Mouse (Mus musculus) olfactory bulb, adult 2 months (tissue): Measurements from ENCODE around the gene AC124108.1. TPM values are rescaled to one million over a fixed set of nuclear protein-coding genes. Genes with fewer than 3 reads are reported as not detected.

ENCODE experiments used
- H3K27ac ChIP-seq: fragments of 200-500 bp; 2 replicates; pipeline ENCODE4 v1.5.1; 2012; ENCODE audit warnings: low read depth, low read length; ENCODE audit not compliant: insufficient read depth
- H3K4me1 ChIP-seq: fragments of 200-500 bp; 2 replicates; pipeline ENCODE4 v1.6.1; 2012; ENCODE audit warnings: low read length; ENCODE audit not compliant: control insufficient read depth, insufficient read depth
- H3K4me3 ChIP-seq: fragments of 200-500 bp; 2 replicates; pipeline ENCODE4 v1.5.1; 2012; ENCODE audit warnings: mild to moderate bottlenecking, low read depth, low read length, moderate library complexity; ENCODE audit not compliant: insufficient read depth
- CTCF ChIP-seq: fragments of 200-500 bp; IDR thresholded peaks from 2 replicates; pipeline ENCODE4 v1.5.1; 2012; ENCODE audit warnings: low read depth, mild to moderate bottlenecking, low read length, moderate library complexity; ENCODE audit not compliant: insufficient read depth
- POLR2A ChIP-seq: fragments of 200-500 bp; IDR thresholded peaks from 2 replicates; pipeline ENCODE4 v1.6.1; 2012; ENCODE audit warnings: mild to moderate bottlenecking, low read depth, low read length, moderate library complexity; ENCODE audit not compliant: insufficient read depth
- WGBS: fragments of 180-500 bp; shearing (Covaris S2); methylation state at CpG from one replicate; pipeline ENCODE4 v1.1.7; 2018; 5-methylcytosine and 5-hydroxymethylcytosine counted together
- polyA plus RNA-seq: library from polyadenylated mRNA; stranded (reverse); fragments of >200 nt; gene quantifications from 2 replicates; pipeline ENCODE4 v1.2.4, GENCODE M21; 2012; ENCODE audit warnings: low replicate concordance; ENCODE audit not compliant: missing spikeins, insufficient read depth, insufficient read length

The AC124108.1 gene
- polyA plus RNA-seq, 1 experiment: not detected

GRCm38 (mm10) chr1:132229667-132230066, 38.4 kb downstream of the AC124108.1 start, which contains the start of gene Gm10188:
TSS of gene Gm10188 (minus strand) at chr1:132229767.
- TF ChIP-seq POLR2A (no peak), CTCF (no peak)
- WGBS: 91% methylated on average over 3 of the region's 3 CpGs
- H3K4me1 ChIP-seq: peaks cover 7% of the 10 kb centered on the region; the same call in 1 of the 2 replicates
- H3K4me3 ChIP-seq: no peak within 1 kb of the TSS
- no peak within 1 kb of the TSS for H3K27ac ChIP-seq

- no peak overlapping the region for H3K4me3 ChIP-seq
- WGBS: 39% methylated on average over 7 of the region's 7 CpGs
- TF ChIP-seq CTCF: no peak
- no peak for TF ChIP-seq POLR2A
- no peak overlapping the region for H3K27ac ChIP-seq
- peaks cover 10% of the 10 kb centered on the region for H3K4me1 ChIP-seq
These were observed 40.4 kb downstream of the AC124108.1 start for GRCm38 (mm10) chr1:132231470-132232274.

GRCm38 (mm10) chr1:132233566-132233965, 42.3 kb downstream of the AC124108.1 start:
- peaks cover 10% of the 10 kb centered on the region for H3K4me1 ChIP-seq
- no peak overlapping the region for H3K27ac ChIP-seq
- WGBS: 51% methylated on average over 12 of the region's 12 CpGs
- no peak overlapping the region for H3K4me3 ChIP-seq
- TF ChIP-seq POLR2A (no peak), CTCF (0 out of 2 replicates have a peak, but pooled peaks have one; percentile 19)

- WGBS: 73% methylated on average over 9 of the region's 9 CpGs
- Histone ChIP-seq H3K4me1 (peaks cover 10% of the 10 kb centered on the region), H3K4me3 (no peak overlapping the region), H3K27ac (no peak overlapping the region)
- no peak for TF ChIP-seq POLR2A
- TF ChIP-seq CTCF: no peak
These were observed 43.6 kb downstream of the AC124108.1 start for GRCm38 (mm10) chr1:132234757-132235273.

- H3K27ac ChIP-seq: no peak overlapping the region
- no peak for TF ChIP-seq POLR2A
- TF ChIP-seq CTCF: peak; percentile 45
- no peak overlapping the region for H3K4me3 ChIP-seq
- WGBS: 23% methylated on average over 6 of the region's 6 CpGs
- peaks cover 3% of the 10 kb centered on the region for H3K4me1 ChIP-seq
These were observed 46.4 kb downstream of the AC124108.1 start for GRCm38 (mm10) chr1:132237585-132238159.

GRCm38 (mm10) chr1:132245010-132245409, 53.8 kb downstream of the AC124108.1 start:
- TF ChIP-seq POLR2A (no peak), CTCF (no peak)
- no peaks in the 10 kb centered on the region for H3K4me1 ChIP-seq
- 86% methylated on average over 5 of the region's 5 CpGs for WGBS

GRCm38 (mm10) chr1:132246137-132246536, 54.9 kb downstream of the AC124108.1 start:
- 61% methylated on average over 6 of the region's 6 CpGs for WGBS

More at GRCm38 (mm10) chr1:132245010-132245409, 53.8 kb downstream of the AC124108.1 start:
- Histone ChIP-seq H3K27ac (no peak overlapping the region), H3K4me3 (no peak overlapping the region)

GRCm38 (mm10) chr1:132246641-132247040, 55.4 kb downstream of the AC124108.1 start:
- no peak overlapping the region for H3K27ac ChIP-seq
- no peak overlapping the region for H3K4me3 ChIP-seq
- no peaks in the 10 kb centered on the region for H3K4me1 ChIP-seq
- no peak for TF ChIP-seq POLR2A
- TF ChIP-seq CTCF: no peak
- 91% methylated on average over 4 of the region's 4 CpGs for WGBS

More at GRCm38 (mm10) chr1:132246137-132246536, 54.9 kb downstream of the AC124108.1 start:
- no peak for TF ChIP-seq CTCF
- TF ChIP-seq POLR2A: no peak
- no peak overlapping the region for H3K4me3 ChIP-seq
- H3K27ac ChIP-seq: no peak overlapping the region
- no peaks in the 10 kb centered on the region for H3K4me1 ChIP-seq

- TF ChIP-seq POLR2A (no peak), CTCF (no peak)
- 91% methylated on average over 6 of the region's 6 CpGs for WGBS
These were observed 63.2 kb downstream of the AC124108.1 start for GRCm38 (mm10) chr1:132254467-132254866.

More at GRCm38 (mm10) chr1:132254467-132254866, 63.2 kb downstream of the AC124108.1 start:
- H3K4me3 ChIP-seq: no peak overlapping the region
- no peaks in the 10 kb centered on the region for H3K4me1 ChIP-seq
- no peak overlapping the region for H3K27ac ChIP-seq

Other genes with a start within 250 kb of the AC124108.1 start
- not detected in 2 replicates for gene Slc45a3, start 228.5 kb upstream of the AC124108.1 start, polyA plus RNA-seq
- gene Elk4, start 183.8 kb upstream of the AC124108.1 start, polyA plus RNA-seq: not detected in 2 replicates
- not detected in 2 replicates for gene Mfsd4a, start 123.4 kb upstream of the AC124108.1 start, polyA plus RNA-seq
- not detected in 2 replicates for gene Cdk18, start 51.8 kb upstream of the AC124108.1 start, polyA plus RNA-seq
- gene Lemd1, start within 50 bp of the AC124108.1 start, polyA plus RNA-seq: not detected in 2 replicates
- not detected in 2 replicates for gene Gm10188, start 38.3 kb downstream of the AC124108.1 start, polyA plus RNA-seq
- not detected in 2 replicates for gene Klhdc8a, start 107.2 kb downstream of the AC124108.1 start, polyA plus RNA-seq
- gene Nuak2, start 124.7 kb downstream of the AC124108.1 start, polyA plus RNA-seq: not detected in 2 replicates
- not detected in 2 replicates for gene Tmcc2, start 199.8 kb downstream of the AC124108.1 start, polyA plus RNA-seq
- not detected in 2 replicates for gene Dstyk, start 226.1 kb downstream of the AC124108.1 start, polyA plus RNA-seq